Mouse (Mus musculus) midbrain, embryonic 11.5 days (tissue): Measurements from ENCODE around the gene Tcerg1l. TPM values are rescaled to one million over a fixed set of nuclear protein-coding genes. Genes with fewer than 3 reads are reported as not detected.

Experiments
- ATAC-seq: fragments of 200-750 bp; cut with Nextera tagmentation; 2 replicates; pipeline ENCODE4 v1.8.0; 2017; ENCODE audit warnings: moderate TSS enrichment, moderate library complexity; ENCODE audit not compliant: low FRiP score
- DNase-seq: peaks from one replicate; pipeline ENCODE4 v3.0.0; 2015; ENCODE audit warnings: low spot score; ENCODE audit errors: missing footprints
- H3K27ac ChIP-seq: fragments of 300-500 bp; sonication (generic); 2 replicates; pipeline ENCODE4 v1.5.1; 2014; ENCODE audit warnings: low read depth, low read length
- H3K27me3 ChIP-seq: fragments of 300-500 bp; sonication (generic); 2 replicates; pipeline ENCODE4 v1.6.1; 2014; ENCODE audit warnings: mild to moderate bottlenecking, low read length, moderate library complexity, mixed read lengths; ENCODE audit not compliant: control insufficient read depth, insufficient read depth
- H3K36me3 ChIP-seq: fragments of 300-500 bp; sonication (generic); 2 replicates; pipeline ENCODE4 v1.6.1; 2014; ENCODE audit warnings: mild to moderate bottlenecking, low read length, moderate library complexity, mixed read lengths; ENCODE audit not compliant: control insufficient read depth, insufficient read depth
- H3K4me1 ChIP-seq: fragments of 300-500 bp; sonication (generic); 2 replicates; pipeline ENCODE4 v1.6.1; 2014; ENCODE audit warnings: low read length; ENCODE audit not compliant: control insufficient read depth, insufficient read depth
- H3K4me2 ChIP-seq: fragments of 300-500 bp; sonication (generic); 2 replicates; pipeline ENCODE4 v1.6.1; 2014; ENCODE audit warnings: mild to moderate bottlenecking, moderate library complexity
- H3K4me3 ChIP-seq: fragments of 300-500 bp; sonication (generic); 2 replicates; pipeline ENCODE4 v1.5.1; 2014; ENCODE audit warnings: low read depth, low read length
- H3K9ac ChIP-seq: fragments of 300-500 bp; sonication (generic); 2 replicates; pipeline ENCODE4 v1.6.1; 2014; ENCODE audit warnings: low read length
- H3K9me3 ChIP-seq: fragments of 300-500 bp; sonication (generic); 2 replicates; pipeline ENCODE4 v1.6.1; 2016; ENCODE audit warnings: low read length; ENCODE audit not compliant: control insufficient read depth
- WGBS: fragments of 180-500 bp; shearing (Covaris S2); extraction: QIAGEN DNeasy Blood & Tissue Kit; methylation state at CpG from one replicate; pipeline ENCODE4 v1.1.7; 2014; 5-methylcytosine and 5-hydroxymethylcytosine counted together
- polyA plus RNA-seq: library from polyadenylated mRNA; unstranded; fragments of >200 nt; fragmentation: Nextera tagmentation; extraction: Ambion mirVana; gene quantifications from 2 replicates; pipeline ENCODE4 v1.2.1, GENCODE M21; 2014

The Tcerg1l gene
- polyA plus RNA-seq, 1 experiment from 2014 or later = 3.5 TPM

GRCm38 (mm10) chr7:138337946-138338345, 59.6 kb downstream of the Tcerg1l start:
- Histone ChIP-seq H3K27me3 (no peaks in the 10 kb centered on the region), H3K27ac (no peak overlapping the region), H3K4me2 (no peak overlapping the region), H3K4me3 (no peak overlapping the region), H3K9ac (no peak overlapping the region), H3K9me3 (no peaks in the 10 kb centered on the region), H3K4me1 (no peaks in the 10 kb centered on the region), H3K36me3 (no peaks in the 10 kb centered on the region)
- ATAC-seq (no peak), DNase-seq (no peak)
- 33% methylated on average over 5 of the region's 5 CpGs for WGBS

- ATAC-seq (no peak), DNase-seq (no peak)
- Histone ChIP-seq H3K27me3 (no peaks in the 10 kb centered on the region), H3K9me3 (no peaks in the 10 kb centered on the region), H3K4me2 (no peak overlapping the region), H3K4me3 (no peak overlapping the region), H3K9ac (no peak overlapping the region), H3K36me3 (no peaks in the 10 kb centered on the region), H3K27ac (no peak overlapping the region), H3K4me1 (no peaks in the 10 kb centered on the region)
- 91% methylated on average over 4 of the region's 4 CpGs for WGBS
These were observed 64.9 kb downstream of the Tcerg1l start for GRCm38 (mm10) chr7:138332504-138333168.

GRCm38 (mm10) chr7:138331266-138331665, 66.3 kb downstream of the Tcerg1l start:
- no peak overlapping the region for H3K4me2 ChIP-seq
- WGBS = 75% methylated on average over 3 of the region's 3 CpGs
- ATAC-seq = no peak

GRCm38 (mm10) chr7:138328637-138329036, 68.9 kb downstream of the Tcerg1l start:
- no peak overlapping the region for H3K4me3 ChIP-seq
- H3K9ac ChIP-seq = no peak overlapping the region
- ATAC-seq (no peak), DNase-seq (no peak)
- no peaks in the 10 kb centered on the region for H3K27me3 ChIP-seq
- H3K4me1 ChIP-seq = peaks cover 7% of the 10 kb centered on the region
- no peaks in the 10 kb centered on the region for H3K9me3 ChIP-seq
- WGBS = 85% methylated on average over 6 of the region's 6 CpGs
- no peak overlapping the region for H3K27ac ChIP-seq
- H3K4me2 ChIP-seq = no peak overlapping the region
- no peaks in the 10 kb centered on the region for H3K36me3 ChIP-seq

More at GRCm38 (mm10) chr7:138331266-138331665, 66.3 kb downstream of the Tcerg1l start:
- H3K27ac ChIP-seq = no peak overlapping the region
- H3K9ac ChIP-seq = no peak overlapping the region
- DNase-seq = no peak
- H3K4me1 ChIP-seq = peaks cover 7% of the 10 kb centered on the region
- H3K4me3 ChIP-seq = no peak overlapping the region
- no peaks in the 10 kb centered on the region for H3K9me3 ChIP-seq
- no peaks in the 10 kb centered on the region for H3K36me3 ChIP-seq
- no peaks in the 10 kb centered on the region for H3K27me3 ChIP-seq

GRCm38 (mm10) chr7:138326760-138327159, 70.8 kb downstream of the Tcerg1l start:
- DNase-seq = no peak
- H3K4me2 ChIP-seq = no peak overlapping the region
- no peak for ATAC-seq

GRCm38 (mm10) chr7:138313733-138314132, 83.8 kb downstream of the Tcerg1l start:
- DNase-seq (no peak), ATAC-seq (no peak)
- H3K9ac ChIP-seq = no peak overlapping the region
- no peak overlapping the region for H3K4me2 ChIP-seq
- no peak overlapping the region for H3K4me3 ChIP-seq
- no peaks in the 10 kb centered on the region for H3K9me3 ChIP-seq
- H3K36me3 ChIP-seq = no peaks in the 10 kb centered on the region
- no peaks in the 10 kb centered on the region for H3K27me3 ChIP-seq
- H3K27ac ChIP-seq = no peak overlapping the region
- no peaks in the 10 kb centered on the region for H3K4me1 ChIP-seq
- WGBS = 83% methylated on average over 1 of the region's 1 CpGs

More at GRCm38 (mm10) chr7:138326760-138327159, 70.8 kb downstream of the Tcerg1l start:
- Histone ChIP-seq H3K9ac (no peak overlapping the region), H3K27ac (no peak overlapping the region), H3K27me3 (no peaks in the 10 kb centered on the region), H3K4me3 (no peak overlapping the region), H3K9me3 (no peaks in the 10 kb centered on the region), H3K36me3 (no peaks in the 10 kb centered on the region), H3K4me1 (peaks cover 7% of the 10 kb centered on the region)
- WGBS = 50% methylated on average over 3 of the region's 3 CpGs

GRCm38 (mm10) chr7:138306126-138306525, 91.4 kb downstream of the Tcerg1l start:
- no peaks in the 10 kb centered on the region for H3K36me3 ChIP-seq
- H3K9me3 ChIP-seq = no peaks in the 10 kb centered on the region
- H3K9ac ChIP-seq = no peak overlapping the region
- no peak overlapping the region for H3K27ac ChIP-seq
- DNase-seq (no peak), ATAC-seq (no peak)
- WGBS = 83% methylated on average over 3 of the region's 3 CpGs
- H3K4me3 ChIP-seq = no peak overlapping the region
- no peak overlapping the region for H3K4me2 ChIP-seq
- no peaks in the 10 kb centered on the region for H3K27me3 ChIP-seq
- H3K4me1 ChIP-seq = no peaks in the 10 kb centered on the region

GRCm38 (mm10) chr7:138284790-138285189, 112.7 kb downstream of the Tcerg1l start:
- 92% methylated on average over 5 of the region's 5 CpGs for WGBS
- Histone ChIP-seq H3K4me2 (no peak overlapping the region), H3K27me3 (no peaks in the 10 kb centered on the region), H3K36me3 (no peaks in the 10 kb centered on the region), H3K9ac (no peak overlapping the region), H3K4me3 (no peak overlapping the region), H3K4me1 (no peaks in the 10 kb centered on the region), H3K27ac (no peak overlapping the region), H3K9me3 (no peaks in the 10 kb centered on the region)
- no peak for ATAC-seq
- no peak for DNase-seq

GRCm38 (mm10) chr7:138275263-138275662, 122.3 kb downstream of the Tcerg1l start:
- 58% methylated on average over 1 of the region's 1 CpGs for WGBS

More at GRCm38 (mm10) chr7:138275263-138275662, 122.3 kb downstream of the Tcerg1l start:
- H3K9me3 ChIP-seq = no peaks in the 10 kb centered on the region
- no peak overlapping the region for H3K9ac ChIP-seq
- no peaks in the 10 kb centered on the region for H3K4me1 ChIP-seq
- DNase-seq (no peak), ATAC-seq (no peak)
- no peaks in the 10 kb centered on the region for H3K36me3 ChIP-seq
- no peak overlapping the region for H3K4me3 ChIP-seq
- H3K27ac ChIP-seq = no peak overlapping the region
- no peak overlapping the region for H3K4me2 ChIP-seq
- no peaks in the 10 kb centered on the region for H3K27me3 ChIP-seq
